Mouse (Mus musculus) liver, embryonic 14.5 days (tissue): ENCODE results near the gene Ncs1. TPM values are rescaled to one million over a fixed set of nuclear protein-coding genes. Genes with fewer than 3 reads are reported as not detected.

ENCODE experiments used
- ATAC-seq: fragments of 200-750 bp; cut with Nextera tagmentation; 2 replicates; pipeline ENCODE4 v1.8.0; 2017; ENCODE audit warnings: moderate number of reproducible peaks, mild to moderate bottlenecking, moderate library complexity; ENCODE audit not compliant: insufficient read depth
- DNase-seq, 3 experiments: peaks; one replicate each; pipeline ENCODE4 v3.0.0-alpha.2; 2012 to 2013; ENCODE audit warnings: low read depth in 3 of 3, low spot score in 3 of 3
- H3K27ac ChIP-seq: fragments of 300-500 bp; sonication (generic); 2 replicates; pipeline ENCODE4 v1.5.1; 2014; ENCODE audit warnings: moderate library complexity, mild to moderate bottlenecking, control low read depth, inconsistent platforms
- H3K27me3 ChIP-seq: fragments of 300-500 bp; sonication (generic); 2 replicates; pipeline ENCODE4 v1.6.1; 2014; ENCODE audit warnings: mild to moderate bottlenecking, low read length, moderate library complexity; ENCODE audit not compliant: control insufficient read depth, insufficient read depth
- H3K36me3 ChIP-seq: fragments of 300-500 bp; sonication (generic); replicated peaks from 2 replicates; pipeline ENCODE4 v1.6.1; 2014; ENCODE audit warnings: low read depth; ENCODE audit not compliant: control insufficient read depth, insufficient read depth
- H3K4me1 ChIP-seq, 2 experiments: fragments of 200-500 bp in 1 of 2; fragments of 300-500 bp in 1 of 2; sonication (generic) in 1 of 2; replicated peaks; 2 replicates each; pipeline ENCODE4 v1.6.1; 2012 to 2014; ENCODE audit warnings: antibody characterized with exemption in 1 of 2, inconsistent platforms in 1 of 2, low read length in 1 of 2; ENCODE audit not compliant: control insufficient read depth in 2 of 2, insufficient read depth in 2 of 2
- H3K4me2 ChIP-seq: fragments of 300-500 bp; sonication (generic); 2 replicates; pipeline ENCODE4 v1.6.1; 2014; ENCODE audit warnings: low read depth, mild to moderate bottlenecking, control low read depth, moderate library complexity
- H3K4me3 ChIP-seq, 2 experiments: fragments of 200-500 bp in 1 of 2; fragments of 300-500 bp in 1 of 2; sonication (generic) in 1 of 2; 2 replicates each; pipeline ENCODE4 v1.5.1; 2012 to 2014; ENCODE audit warnings: low read depth in 2 of 2, low read length in 2 of 2, mild to moderate bottlenecking in 2 of 2, control low read depth in 1 of 2, inconsistent platforms in 1 of 2, moderate library complexity in 1 of 2; ENCODE audit not compliant: insufficient read depth in 1 of 2
- H3K9ac ChIP-seq: fragments of 300-500 bp; sonication (generic); replicated peaks from 2 replicates; pipeline ENCODE4 v1.6.1; 2014; ENCODE audit warnings: mild to moderate bottlenecking, control low read depth, moderate library complexity
- H3K9me3 ChIP-seq: fragments of 300-500 bp; sonication (generic); 2 replicates; pipeline ENCODE4 v1.6.1; 2016; ENCODE audit warnings: low read length, mixed read lengths; ENCODE audit not compliant: control insufficient read depth
- CTCF ChIP-seq: IDR thresholded peaks from 2 replicates; pipeline ENCODE4 v1.5.1; 2016; ENCODE audit warnings: antibody characterized with exemption, low read depth, control low read depth
- EP300 ChIP-seq: IDR thresholded peaks from 2 replicates; pipeline ENCODE4 v1.6.1; 2016; ENCODE audit warnings: antibody characterized with exemption, low read depth
- WGBS: fragments of 180-500 bp; shearing (Covaris S2); extraction: QIAGEN DNeasy Blood & Tissue Kit; methylation state at CpG from one replicate; pipeline ENCODE4 v1.1.7; 2014; ENCODE audit not compliant: insufficient replicate concordance; 5-methylcytosine and 5-hydroxymethylcytosine counted together
- polyA plus RNA-seq, 2 experiments: library from polyadenylated mRNA; depleted of rRNA in 1 of 2; stranded (reverse) in 1 of 2; unstranded in 1 of 2; fragments of >200 nt; fragmentation: Nextera tagmentation in 1 of 2; extraction: Ambion mirVana in 1 of 2; gene quantifications; 2 replicates each; pipeline versions ENCODE4 v1.2.1 to v1.2.3; 2012 to 2014

The Ncs1 gene
- polyA plus RNA-seq, 2 experiments, result 0.42 to 1.4 TPM

DNA sequence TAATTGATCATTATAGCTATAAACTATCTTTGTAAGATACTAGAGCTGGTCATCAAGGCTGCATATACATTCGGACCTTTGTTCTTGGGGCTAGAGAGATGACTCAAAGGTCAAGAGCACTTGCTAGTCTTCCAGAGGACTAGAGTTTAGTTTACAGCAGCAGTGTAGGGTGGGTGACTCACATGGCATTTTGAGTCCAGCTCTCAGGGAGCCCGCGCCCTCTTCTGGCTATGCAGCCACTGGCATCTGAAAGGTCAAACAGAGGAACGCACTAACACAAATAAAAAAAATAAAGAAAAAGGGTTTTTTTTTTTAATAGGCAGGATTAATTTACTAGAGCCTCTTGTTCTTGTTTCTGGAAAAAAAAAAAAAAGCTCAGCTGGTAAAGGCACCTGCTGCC, 36.1 kb upstream of the Ncs1 start:
- no peak for DNase-seq
- H3K27ac ChIP-seq, result no peak overlapping the region
- no peak overlapping the region for H3K9ac ChIP-seq
- TF ChIP-seq EP300 (no peak), CTCF (no peak)
- no peaks in the 10 kb centered on the region for H3K27me3 ChIP-seq
- no peaks in the 10 kb centered on the region for H3K9me3 ChIP-seq
- H3K4me1 ChIP-seq, result no peaks in the 10 kb centered on the region
- no peaks in the 10 kb centered on the region; the same call in 1 of the 2 replicates for H3K36me3 ChIP-seq
- no peak for ATAC-seq
- H3K4me3 ChIP-seq, result no peak overlapping the region
- 83% methylated on average over 4 of the region's 4 CpGs for whole genome bisulfite sequencing
- H3K4me2 ChIP-seq, result no peak overlapping the region

DNA sequence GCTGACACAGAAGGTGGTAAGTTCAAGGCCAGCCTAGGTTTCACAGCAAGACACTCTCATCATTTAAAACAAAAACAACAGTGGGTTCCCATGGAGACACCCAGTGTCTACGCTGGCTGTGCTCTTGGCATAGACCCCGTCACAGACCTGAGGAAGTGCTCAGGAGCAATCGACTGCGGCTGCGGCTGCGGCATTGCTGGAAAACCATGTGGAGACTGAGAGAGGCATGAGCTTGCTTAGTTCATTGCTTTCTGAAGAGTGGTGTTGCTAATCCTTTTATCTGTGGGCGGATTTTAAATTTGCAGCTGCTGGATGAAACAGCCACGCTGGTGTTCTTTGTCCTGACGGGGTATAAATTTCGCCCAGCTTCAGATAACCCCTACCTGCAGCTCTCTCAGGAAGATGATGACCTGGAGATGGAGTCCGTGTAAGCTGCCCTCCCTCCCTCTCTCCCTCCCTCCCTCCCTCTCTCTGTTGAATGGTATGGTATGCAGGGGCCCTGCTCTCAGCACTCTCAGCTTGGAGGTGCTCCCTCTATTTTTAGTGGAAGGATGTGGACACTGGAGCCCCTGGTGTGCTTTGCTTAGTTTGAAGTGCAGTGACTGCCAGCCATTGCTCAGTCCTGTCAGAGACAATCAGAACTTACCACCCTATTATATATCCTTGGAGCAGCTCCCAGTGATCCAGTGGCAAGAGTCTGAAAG, 35.3 kb upstream of the Ncs1 start:
- Histone ChIP-seq H3K36me3 (no peaks in the 10 kb centered on the region; the same call in 1 of the 2 replicates), H3K9me3 (no peaks in the 10 kb centered on the region), H3K27me3 (no peaks in the 10 kb centered on the region), H3K4me1 (no peaks in the 10 kb centered on the region), H3K9ac (no peak overlapping the region), H3K4me2 (no peak overlapping the region), H3K4me3 (no peak overlapping the region), H3K27ac (no peak overlapping the region)
- DNase-seq, result no peak
- 76% methylated on average over 11 of the region's 11 CpGs for WGBS
- TF ChIP-seq CTCF (no peak), EP300 (no peak)
- no peak for ATAC-seq

DNA sequence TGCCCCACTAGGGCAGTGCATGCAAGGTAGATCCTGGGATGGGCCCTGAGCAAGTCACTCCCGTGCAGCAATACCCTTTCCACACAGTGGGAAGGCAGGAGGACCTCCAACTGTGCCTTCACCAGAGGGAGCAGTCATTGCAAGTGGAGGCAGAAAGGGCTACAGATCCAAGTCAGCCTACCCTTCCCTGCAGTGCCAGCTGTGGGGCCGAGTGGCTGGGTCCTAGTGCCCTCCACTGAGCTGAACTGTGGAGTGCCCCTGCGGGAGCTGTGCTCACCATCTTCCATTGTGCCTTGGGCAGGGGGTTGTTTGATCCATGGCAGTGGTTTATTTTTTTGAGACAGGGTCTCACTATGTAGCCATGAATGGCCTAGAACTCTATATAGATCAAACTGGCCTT, 34.4 kb upstream of the Ncs1 start:
- no peaks in the 10 kb centered on the region; the same call in 1 of the 2 replicates for H3K36me3 ChIP-seq
- WGBS, result 60% methylated on average over 3 of the region's 3 CpGs

DNA sequence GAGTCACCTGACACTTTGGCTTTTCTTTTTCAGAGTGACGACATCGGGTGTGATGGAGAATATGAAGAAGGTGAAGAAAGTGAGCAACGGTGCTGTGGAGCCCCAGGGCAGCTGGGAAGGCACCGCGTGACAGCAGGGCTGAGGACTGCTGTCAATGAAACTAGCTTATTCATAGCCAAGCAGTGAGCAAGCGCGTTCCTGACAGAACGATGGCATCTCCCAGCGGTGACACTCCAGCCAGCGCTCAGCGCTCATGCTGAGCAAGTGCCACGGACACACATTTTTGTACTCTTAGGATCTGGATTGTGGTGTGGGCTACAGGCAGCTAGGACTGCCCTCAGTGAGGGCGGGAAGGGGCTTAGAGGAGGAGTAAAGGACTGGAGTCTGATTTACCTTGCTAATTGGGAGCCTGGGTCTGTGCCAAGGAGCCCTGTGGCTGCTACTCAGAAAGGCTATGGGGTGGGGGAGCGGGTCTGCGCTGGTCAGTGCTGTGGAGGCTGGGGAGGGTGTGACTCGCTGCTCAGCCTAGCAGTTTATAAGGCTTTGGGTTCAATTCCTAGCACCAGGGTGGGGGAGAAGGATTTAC, 31.3 kb upstream of the Ncs1 start:
- TF ChIP-seq EP300, result no peak
- TF ChIP-seq CTCF, result no peak
- WGBS, result 88% methylated on average over 16 of the region's 16 CpGs
- DNase-seq, result no peak
- Histone ChIP-seq H3K4me1 (no peaks in the 10 kb centered on the region), H3K36me3 (no peaks in the 10 kb centered on the region; the same call in 1 of the 2 replicates), H3K4me3 (no peak overlapping the region), H3K9me3 (no peaks in the 10 kb centered on the region), H3K4me2 (no peak overlapping the region), H3K27ac (no peak overlapping the region), H3K9ac (no peak overlapping the region), H3K27me3 (no peaks in the 10 kb centered on the region)
- ATAC-seq, result no peak

More for the DNA sequence above, 34.4 kb upstream of the Ncs1 start:
- Histone ChIP-seq H3K27ac (no peak overlapping the region), H3K4me3 (no peak overlapping the region), H3K4me2 (no peak overlapping the region), H3K27me3 (no peaks in the 10 kb centered on the region), H3K9ac (no peak overlapping the region), H3K9me3 (no peaks in the 10 kb centered on the region), H3K4me1 (no peaks in the 10 kb centered on the region)
- ATAC-seq (no peak), DNase-seq (no peak)
- TF ChIP-seq EP300 (no peak), CTCF (no peak)

DNA sequence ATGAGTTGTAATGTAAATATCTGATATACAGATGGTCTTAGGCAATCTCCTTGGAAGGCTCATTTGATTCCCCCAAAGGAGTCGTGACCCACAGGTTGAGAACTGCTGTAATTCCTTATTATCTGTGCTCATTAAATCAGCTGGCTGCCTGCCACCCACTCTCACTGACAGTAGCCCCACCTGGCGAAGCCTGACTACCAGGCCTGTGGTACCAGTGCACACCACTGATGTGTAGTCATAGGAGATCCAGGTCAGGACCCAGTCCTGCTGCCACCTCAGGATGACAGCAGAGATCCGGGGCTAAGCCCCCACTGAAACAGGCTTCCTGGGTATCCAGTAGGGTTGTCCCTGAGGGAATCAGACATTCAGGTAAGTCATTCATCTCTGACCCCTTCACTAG, 27.0 kb upstream of the Ncs1 start:
- no peak overlapping the region for H3K9ac ChIP-seq

More for the DNA sequence above, 27.0 kb upstream of the Ncs1 start:
- no peak overlapping the region for H3K4me2 ChIP-seq
- 57% methylated on average over 3 of the region's 3 CpGs for WGBS
- no peak overlapping the region for H3K27ac ChIP-seq
- no peak for DNase-seq
- H3K4me3 ChIP-seq, result no peak overlapping the region
- H3K36me3 ChIP-seq, result no peaks in the 10 kb centered on the region
- no peaks in the 10 kb centered on the region for H3K4me1 ChIP-seq
- no peaks in the 10 kb centered on the region for H3K27me3 ChIP-seq
- TF ChIP-seq CTCF (no peak), EP300 (no peak)
- no peaks in the 10 kb centered on the region for H3K9me3 ChIP-seq
- ATAC-seq, result no peak
